ENCODE assay signal across 20 mouse cellular contexts in the genomic region with DNA sequence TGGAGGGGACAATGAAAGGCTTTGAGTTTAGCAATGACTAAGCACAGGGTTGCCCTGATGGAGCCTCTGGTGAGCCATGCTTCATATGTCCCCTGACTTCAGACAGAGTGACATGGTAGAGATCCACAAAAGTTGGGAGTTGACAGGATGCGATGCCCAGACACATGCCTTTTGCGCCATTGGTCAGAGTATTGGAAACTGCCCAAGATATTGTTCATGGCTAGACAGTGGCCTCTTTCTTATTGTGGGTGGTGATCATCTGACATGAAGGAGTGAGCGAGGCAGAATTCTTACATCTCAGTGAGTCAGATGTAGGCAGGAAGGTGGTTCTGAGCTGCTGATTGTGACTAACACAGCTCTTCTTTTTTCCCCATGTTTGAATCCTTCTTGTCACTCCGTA. TPM values are rescaled to one million over a fixed set of nuclear protein-coding genes. Genes with fewer than 3 reads are reported as not detected.
"Had no signal": no experiment of that assay in that cellular context is flagged by ENCODE, and none has a peak within 500 bp of the region (broad histone marks: within the 10 kb centered on the region; RNA-seq: fewer than 3 reads in every experiment).

No protein-coding gene starts in this region.

- ATAC-seq: hindbrain, postnatal 0 days; intestine, embryonic 16.5 days had no signal

- DNase-seq: gastrocnemius, postnatal 14 days; gastrocnemius, postnatal 36 days; heart, adult 11 months; heart, adult 2 months; heart, postnatal 14 days; heart, postnatal 36 days; kidney, adult 11 months; kidney, adult 2 months; kidney, adult 9 months; kidney, postnatal 14 days; kidney, postnatal 36 days; layer of hippocampus, postnatal 36 days; liver had no signal

RNA-seq across cellular contexts. Expression of gene Cyb5r2, which starts 35.3 kb away (rescaled TPM):
- total RNA-seq: gastrocnemius, adult 18-20 months; heart, adult 2 months; heart, postnatal 14 days; heart, postnatal 36 days; hematopoietic stem cell, adult 5-6 weeks; layer of hippocampus, postnatal 36 days; left cerebral cortex, adult 18-20 months; left cerebral cortex, postnatal 14 days; left cerebral cortex, postnatal 36 days had no signal
